8 mouse cellular contexts compared by ENCODE assay signal in the genomic region with DNA sequence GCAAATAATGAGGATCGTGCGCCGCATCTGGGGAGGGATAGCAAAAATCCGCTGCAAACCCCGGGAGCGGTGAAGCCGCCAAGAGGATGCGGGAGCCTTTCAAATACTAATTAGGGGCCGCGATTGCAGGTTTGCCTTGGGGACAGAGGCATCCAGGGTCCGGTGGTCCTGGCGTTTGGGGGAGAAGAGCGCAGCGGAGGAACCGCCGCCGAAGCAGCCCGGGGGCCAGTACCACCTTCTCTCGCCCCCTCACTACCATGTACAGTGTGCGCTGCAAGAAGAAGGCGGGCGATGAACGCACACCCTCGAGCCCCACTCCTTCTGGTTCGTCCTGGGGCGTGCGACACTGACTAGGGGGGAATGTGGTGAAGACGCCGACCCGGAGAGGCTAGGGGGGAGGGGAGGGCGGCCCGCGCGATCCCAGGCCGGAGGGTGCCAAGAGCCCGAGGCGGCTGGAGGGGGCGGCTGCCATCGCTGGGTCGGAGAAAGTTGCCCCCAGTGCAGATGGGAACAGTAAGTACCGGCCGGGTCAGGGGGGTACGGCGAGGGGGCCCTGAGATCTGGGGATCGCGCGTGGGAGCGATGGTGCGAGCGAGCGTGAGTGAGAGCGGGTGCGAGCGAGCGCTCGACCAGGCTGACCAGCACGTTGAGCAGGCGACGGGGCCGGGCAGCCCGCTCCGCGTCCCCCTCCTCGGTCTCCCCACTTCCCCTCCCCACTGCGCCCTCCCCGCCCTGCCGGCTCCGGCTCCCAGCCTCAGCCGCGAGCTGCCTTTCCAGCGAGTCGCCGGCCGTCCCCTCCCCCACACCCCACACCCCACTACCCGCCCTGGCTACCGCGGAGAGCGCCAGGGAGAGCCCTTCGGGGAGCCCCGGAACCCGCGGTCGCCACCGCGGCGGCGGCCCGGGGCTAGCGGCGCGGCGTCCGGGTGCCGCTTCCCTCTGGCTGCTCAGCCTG. TPM values are rescaled to one million over a fixed set of nuclear protein-coding genes. Genes with fewer than 3 reads are reported as not detected.
DNase-seq lines count a peak whose midpoint lies in the region; ATAC-seq lines count a peak whose summit lies in the region.

No protein-coding gene starts in this region.

- peak overlapping the region; percentile 31; the same call in 1 of the 2 replicates for H3K9ac ChIP-seq in lung, embryonic 15.5 days
- H3K9ac ChIP-seq in kidney, embryonic 16.5 days (replicated peaks; ENCODE audit: low read length), result peak overlapping the region; percentile 50
- no peak overlapping the region for H3K9ac ChIP-seq in liver, embryonic 12.5 days

- H3K4me3 ChIP-seq in lung, embryonic 15.5 days, result peak overlapping the region; percentile 55
- peak overlapping the region; percentile 53 for H3K4me3 ChIP-seq in kidney, embryonic 16.5 days (ENCODE audit: low read length)
- peak overlapping the region; percentile 50 for H3K4me3 ChIP-seq in liver, embryonic 12.5 days

- H3K4me1 ChIP-seq in lung, embryonic 15.5 days, result peaks cover 27% of the 10 kb centered on the region; the same call in 1 of the 2 replicates
- peaks cover 9% of the 10 kb centered on the region; the same call in 1 of the 2 replicates for H3K4me1 ChIP-seq in kidney, embryonic 16.5 days (ENCODE audit: insufficient read depth, low read length)
- 0 out of 2 replicates have a peak, but pooled peaks cover 5% of the 10 kb centered on the region for H3K4me1 ChIP-seq in liver, embryonic 12.5 days

- no peak overlapping the region for H3K27ac ChIP-seq in lung, embryonic 15.5 days
- no peak overlapping the region for H3K27ac ChIP-seq in kidney, embryonic 16.5 days (ENCODE audit: low read length)
- no peak overlapping the region for H3K27ac ChIP-seq in liver, embryonic 12.5 days

- WGBS in lung, embryonic 15.5 days, result under 1% methylated on average over 73 of the region's 94 CpGs
- under 1% methylated on average over 69 of the region's 94 CpGs for WGBS in kidney, embryonic 16.5 days
- WGBS in liver, embryonic 12.5 days (ENCODE audit: insufficient replicate concordance), result under 1% methylated on average over 80 of the region's 94 CpGs

- peak; percentile 60 for ATAC-seq in lung, embryonic 15.5 days (ENCODE audit: borderline replicate concordance, extremely low read depth, low FRiP score, low TSS enrichment)
- peak; percentile 48 for ATAC-seq in frontal cortex, adult (ENCODE audit: low TSS enrichment)
- ATAC-seq in kidney, embryonic 16.5 days (ENCODE audit: low FRiP score, low TSS enrichment), result peak; percentile 63
- peak; percentile 54 for ATAC-seq in liver, embryonic 12.5 days

- H3K27me3 ChIP-seq in lung, embryonic 15.5 days, result peaks cover 64% of the 10 kb centered on the region
- peaks cover 51% of the 10 kb centered on the region for H3K27me3 ChIP-seq in kidney, embryonic 16.5 days (ENCODE audit: insufficient read depth, low read length)
- peaks cover 64% of the 10 kb centered on the region for H3K27me3 ChIP-seq in liver, embryonic 12.5 days (replicated peaks)

- peak overlapping the region; percentile 99 for H3K4me2 ChIP-seq in lung, embryonic 15.5 days
- peak overlapping the region; percentile 91 for H3K4me2 ChIP-seq in kidney, embryonic 16.5 days (replicated peaks; ENCODE audit: low read depth, low read length)
- H3K4me2 ChIP-seq in liver, embryonic 12.5 days, result peak overlapping the region; percentile 74

- DNase-seq in lung, postnatal 14 days, result no peak
- peak; percentile 72 for DNase-seq in cerebellum, adult 9-11 months
- peak; percentile 73 for DNase-seq in right cerebral cortex, postnatal 25 days
- DNase-seq in B cell, adult 2 months, result no peak

- no peaks in the 10 kb centered on the region for H3K9me3 ChIP-seq in lung, embryonic 15.5 days
- no peaks in the 10 kb centered on the region for H3K9me3 ChIP-seq in kidney, embryonic 16.5 days (ENCODE audit: low read length)
- H3K9me3 ChIP-seq in liver, embryonic 12.5 days (replicated peaks), result no peaks in the 10 kb centered on the region

- H3K36me3 ChIP-seq in lung, embryonic 15.5 days, result no peaks in the 10 kb centered on the region
- H3K36me3 ChIP-seq in kidney, embryonic 16.5 days (ENCODE audit: insufficient read depth, low read length), result no peaks in the 10 kb centered on the region
- H3K36me3 ChIP-seq in liver, embryonic 12.5 days, result no peaks in the 10 kb centered on the region

RNA-seq across cellular contexts. Expression of gene Slitrk5, which starts 0.6 kb away (rescaled TPM):
- polyA plus RNA-seq in lung, embryonic 15.5 days (2015; fragmentation: Nextera tagmentation; extraction: Ambion mirVana), result 0.53 and 0.65 TPM in 2 replicates
- 0.62 and 0.99 TPM in 2 replicates for polyA plus RNA-seq in kidney, embryonic 16.5 days (2015; fragmentation: Nextera tagmentation; extraction: Ambion mirVana)
- polyA plus RNA-seq in liver, embryonic 12.5 days (2016; fragmentation: Nextera tagmentation; extraction: Ambion mirVana), result 0.07 and 0.10 TPM in 2 replicates

Comparison
In these comparisons a context has a peak if more than half of its experiments do, and no peak if none do; other contexts are left out.
1. DNase-seq: peak in cerebellum, adult 9-11 months (single experiment) and right cerebral cortex, postnatal 25 days (single experiment); none in lung, postnatal 14 days (single experiment) and B cell, adult 2 months (0 of 2).
2. Peak in every context shown above with its lines, with median percentiles within 50 percentile points of each other: ATAC-seq, H3K4me2 ChIP-seq and H3K4me3 ChIP-seq.